Mouse (Mus musculus): ENCODE measurements around the gene Klf1.

The Klf1 gene

DNA sequence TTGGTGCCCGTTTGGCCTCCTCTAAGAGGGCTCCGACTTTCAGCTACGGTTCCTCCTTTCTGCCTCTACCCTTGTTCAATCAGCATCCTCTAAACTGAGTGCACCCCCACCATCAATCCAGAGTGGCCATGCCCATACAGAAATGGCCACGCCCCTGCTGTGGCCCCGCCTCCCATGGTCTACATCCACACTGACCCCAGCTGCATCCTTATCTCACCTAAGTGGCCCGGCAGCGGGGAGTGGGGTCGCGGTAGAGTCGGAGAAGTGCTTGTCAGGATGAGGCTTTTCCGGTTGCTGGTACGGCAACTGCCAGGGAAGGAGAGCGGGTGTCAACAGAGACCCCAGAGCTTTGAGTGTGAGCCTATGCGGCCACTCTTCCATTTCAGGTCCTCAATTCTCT, 33.8 kb downstream of the Klf1 start:
- DNase-seq (ENCODE audit: extremely low read depth, low read depth) = no peak

DNA sequence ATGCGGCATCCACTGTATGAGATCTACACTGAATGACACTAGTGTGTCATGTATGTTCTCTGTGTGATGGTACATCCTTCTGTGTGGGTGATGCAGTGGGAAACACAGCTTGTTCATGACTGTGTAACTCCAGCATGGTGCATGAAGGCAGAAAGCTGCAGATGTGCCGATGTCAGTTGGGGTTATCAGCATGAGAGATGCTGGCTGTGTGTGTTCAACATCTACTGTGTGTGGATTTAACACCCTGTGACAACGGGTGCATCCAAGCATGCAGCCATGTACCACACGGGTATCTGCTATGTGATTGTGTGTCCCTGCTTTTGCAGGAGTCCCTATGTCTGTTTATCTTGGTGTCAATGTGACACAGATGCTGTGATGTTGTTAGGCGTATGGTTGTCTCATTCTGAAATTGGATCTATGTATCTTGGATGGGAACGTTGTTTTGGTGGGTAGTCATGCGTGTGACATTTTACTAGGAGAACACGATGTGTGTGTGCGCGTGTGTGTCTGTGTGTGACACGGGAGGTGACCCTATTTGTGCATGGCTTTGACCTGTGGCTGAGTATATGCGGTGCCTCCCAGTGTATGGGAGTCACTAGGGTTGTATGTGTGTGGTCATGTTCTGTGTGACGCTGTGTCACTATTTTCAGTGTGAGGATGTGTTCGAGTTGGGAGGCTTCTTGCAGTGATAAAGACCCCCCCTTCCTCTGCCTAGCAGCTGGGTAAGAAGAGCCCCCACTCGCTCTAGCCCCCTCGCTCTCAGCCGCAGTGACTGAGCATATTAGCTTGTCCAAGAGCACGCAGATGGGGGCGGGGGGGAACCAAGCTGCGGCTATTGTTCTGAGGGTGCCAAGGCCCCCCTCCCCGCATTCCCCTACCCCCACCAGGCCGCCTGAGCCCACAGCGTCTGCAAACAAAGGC, 34.6 kb downstream of the Klf1 start:
- no peak for DNase-seq (ENCODE audit: extremely low read depth, low read depth)

DNA sequence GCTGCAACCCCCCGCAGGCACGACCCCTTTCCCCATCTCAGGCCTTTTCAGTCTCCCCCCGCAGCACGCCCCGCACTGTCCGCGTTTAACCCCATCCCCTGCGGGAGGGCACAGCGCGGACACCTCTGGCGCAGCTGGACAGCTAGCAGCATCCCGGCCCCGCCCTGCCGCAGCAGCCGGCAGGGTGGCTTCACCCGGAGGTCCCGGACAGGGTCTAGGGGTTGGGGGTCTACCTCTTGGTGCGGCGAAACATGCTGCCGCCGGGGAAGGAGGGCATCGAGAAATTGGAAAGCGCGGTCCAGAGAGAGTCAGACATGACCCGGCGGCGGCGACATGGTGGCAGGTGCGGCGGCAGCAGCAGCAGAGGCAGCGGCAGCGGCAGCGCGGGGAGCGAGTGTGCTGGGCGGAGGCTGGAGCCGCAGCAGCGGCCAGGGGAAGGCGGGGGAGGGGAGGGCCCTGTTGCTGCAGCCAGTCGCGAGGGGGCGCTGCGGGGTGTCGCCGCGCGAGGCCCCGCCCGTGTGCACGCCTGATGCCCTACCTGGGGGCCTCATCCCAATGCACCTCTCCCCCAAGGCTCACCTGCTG, 35.3 kb downstream of the Klf1 start, which contains the start of gene Mast1:
TSS of gene Mast1 (minus strand) at position 398 of the 585 bp plus-strand sequence.
- no peak for DNase-seq (ENCODE audit: extremely low read depth, low read depth)

DNA sequence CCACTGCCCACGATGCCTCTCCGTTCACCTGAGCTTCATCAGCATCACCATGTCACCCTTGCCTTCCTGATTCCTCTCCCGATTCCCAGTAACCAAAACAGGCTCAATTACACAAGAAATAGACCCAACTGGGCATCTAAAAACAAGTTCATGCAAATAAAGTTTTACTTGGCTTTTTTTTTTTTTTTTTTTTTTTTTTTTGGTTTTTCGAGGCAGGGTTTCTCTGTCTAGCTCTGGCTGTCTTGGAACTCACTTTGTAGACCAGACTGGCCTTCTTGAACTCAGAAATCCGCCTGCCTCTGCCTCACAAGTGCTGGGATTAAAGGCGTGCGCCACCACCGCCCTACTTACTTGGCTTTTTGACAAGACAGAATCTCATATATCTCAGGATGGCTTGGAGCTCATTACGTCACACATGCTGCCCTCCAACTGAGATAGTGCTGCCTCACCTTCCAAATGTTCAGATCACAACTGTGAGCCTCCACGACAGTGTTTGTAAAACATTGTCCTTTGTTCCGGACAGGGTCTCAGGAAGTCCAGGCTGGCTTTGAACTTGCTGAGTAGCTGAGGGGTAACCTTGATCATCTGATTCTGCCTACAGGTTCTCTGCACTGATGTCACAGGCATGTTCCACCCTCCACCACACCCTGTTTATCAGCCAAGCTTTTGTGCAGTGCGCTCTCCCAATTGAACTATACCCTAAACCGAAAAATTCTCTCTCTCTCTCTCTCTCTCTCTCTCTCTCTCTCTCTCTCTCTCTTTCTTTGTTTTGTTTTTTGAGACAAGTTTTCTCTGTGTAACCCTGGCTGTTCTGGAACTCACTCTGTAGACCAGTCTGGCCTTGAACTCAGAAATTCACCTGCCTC, 36.1 kb downstream of the Klf1 start:
- DNase-seq (ENCODE audit: extremely low read depth, low read depth) = no peak

DNA sequence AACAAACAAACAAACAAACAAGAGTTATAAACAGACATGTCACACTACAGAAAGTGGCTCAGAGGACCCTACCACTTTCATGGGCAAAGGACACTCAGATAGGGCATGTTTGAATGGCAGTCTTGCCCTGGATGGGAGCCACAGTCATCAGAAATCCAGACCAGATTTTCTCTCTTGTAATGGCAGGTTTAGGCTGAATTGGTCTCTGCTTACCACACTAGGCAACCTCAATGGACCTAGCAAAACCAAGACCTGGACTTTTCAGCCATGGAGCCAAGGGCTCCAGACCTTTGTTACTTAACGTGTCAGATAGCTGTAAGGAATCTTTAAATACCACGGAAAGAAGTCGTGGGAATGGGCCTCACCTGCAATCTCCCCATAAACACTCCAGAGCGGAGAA, 42.0 kb downstream of the Klf1 start:
- DNase-seq (ENCODE audit: extremely low read depth, low read depth) = no peak

DNA sequence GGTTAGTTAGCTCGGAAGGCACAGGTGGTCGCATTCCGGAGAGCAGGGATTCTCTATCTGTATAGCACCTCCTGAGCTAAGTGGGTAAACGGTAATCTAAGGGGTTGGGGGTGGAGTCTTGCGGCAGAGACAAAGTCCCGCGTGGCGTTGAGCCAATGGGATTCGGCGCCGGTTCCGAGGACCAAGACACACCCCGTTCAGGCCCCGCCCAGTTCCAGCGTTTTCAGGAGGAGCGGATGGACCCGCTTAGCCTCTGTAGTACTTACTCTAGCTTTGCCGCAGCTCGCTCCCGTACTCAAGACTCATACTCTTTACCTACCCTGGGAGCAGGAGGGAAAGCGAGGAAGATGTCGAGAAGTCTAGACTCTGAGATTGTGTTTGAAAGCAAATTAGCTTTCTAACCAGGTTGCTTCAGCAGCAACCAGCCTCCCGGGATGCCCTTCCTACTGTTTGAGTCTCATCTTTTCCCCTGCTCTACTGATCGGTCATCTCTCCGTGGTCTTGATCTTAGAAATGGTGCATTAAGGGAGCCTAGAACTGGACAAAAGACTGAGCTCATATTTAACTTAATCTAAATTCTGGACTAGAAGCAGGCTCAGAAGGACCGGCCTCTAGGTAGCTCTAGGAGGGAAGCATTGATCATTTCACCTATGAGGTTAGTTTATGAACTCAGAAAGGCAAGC, 42.9 kb downstream of the Klf1 start:
- DNase-seq (ENCODE audit: extremely low read depth, low read depth) = no peak

DNA sequence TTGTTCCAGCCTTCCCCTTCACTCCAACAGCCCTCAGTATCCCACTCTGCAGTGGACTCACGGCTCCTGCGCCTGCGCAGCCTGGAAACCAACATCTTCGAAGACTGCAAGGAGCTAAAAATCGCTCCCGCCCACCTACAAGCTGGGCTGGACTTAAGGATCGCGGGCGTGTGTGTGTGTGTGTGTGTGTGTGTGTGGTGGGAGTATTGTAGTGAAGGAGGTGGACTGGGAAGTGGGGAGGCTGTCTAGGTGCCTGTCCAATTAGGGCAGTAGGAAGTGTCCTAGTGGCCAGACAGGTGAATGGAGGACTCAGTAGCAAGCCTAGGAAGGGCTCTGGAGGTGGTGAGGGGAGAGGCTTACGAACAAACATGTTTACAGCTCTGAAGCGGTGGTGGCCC, 43.5 kb downstream of the Klf1 start:
- DNase-seq (ENCODE audit: extremely low read depth, low read depth) = no peak

DNA sequence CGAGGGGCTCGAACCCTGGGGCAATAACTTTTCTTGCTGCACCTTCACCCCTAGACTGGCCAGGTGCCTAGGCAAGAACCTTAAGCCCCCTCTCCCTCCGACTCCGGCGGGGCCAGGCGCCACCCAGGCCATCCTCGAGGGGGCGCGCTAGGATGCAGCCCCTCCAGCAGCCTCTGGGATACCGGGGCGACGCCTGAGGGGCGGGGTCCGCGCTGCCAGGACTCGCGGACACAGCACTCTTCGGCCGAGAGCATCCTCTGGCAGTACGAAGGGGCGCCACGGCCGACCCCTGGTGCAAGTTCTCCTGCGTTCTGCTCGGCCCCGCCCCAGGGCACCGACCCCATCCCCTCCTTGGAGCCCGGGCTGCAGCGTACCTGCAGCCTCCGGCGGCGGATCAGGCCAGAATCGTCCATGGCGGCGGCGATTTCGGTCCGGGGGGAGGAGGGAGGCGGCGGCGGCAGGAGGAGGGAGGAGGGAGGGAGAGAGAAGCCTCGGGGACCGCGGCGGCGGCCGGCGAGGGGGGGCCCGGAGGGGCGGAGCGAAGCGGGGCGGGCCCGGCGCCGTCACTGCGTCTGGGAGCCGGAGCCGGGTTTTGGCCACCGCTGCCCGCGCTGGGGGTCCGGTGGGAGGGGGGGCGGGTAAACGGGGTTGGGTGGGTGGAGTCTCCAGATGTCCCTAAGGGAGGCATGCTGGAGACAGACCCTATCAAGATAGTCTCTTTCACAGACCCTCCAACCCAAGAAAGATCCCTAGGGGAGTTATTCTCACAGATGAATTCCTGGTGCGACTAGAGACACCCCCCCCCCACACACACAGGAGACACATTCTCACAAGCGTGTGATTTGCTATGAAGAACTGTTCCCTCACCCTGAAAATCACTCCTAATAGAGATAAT, 44.2 kb downstream of the Klf1 start:
- DNase-seq (ENCODE audit: extremely low read depth, low read depth) = no peak

DNA sequence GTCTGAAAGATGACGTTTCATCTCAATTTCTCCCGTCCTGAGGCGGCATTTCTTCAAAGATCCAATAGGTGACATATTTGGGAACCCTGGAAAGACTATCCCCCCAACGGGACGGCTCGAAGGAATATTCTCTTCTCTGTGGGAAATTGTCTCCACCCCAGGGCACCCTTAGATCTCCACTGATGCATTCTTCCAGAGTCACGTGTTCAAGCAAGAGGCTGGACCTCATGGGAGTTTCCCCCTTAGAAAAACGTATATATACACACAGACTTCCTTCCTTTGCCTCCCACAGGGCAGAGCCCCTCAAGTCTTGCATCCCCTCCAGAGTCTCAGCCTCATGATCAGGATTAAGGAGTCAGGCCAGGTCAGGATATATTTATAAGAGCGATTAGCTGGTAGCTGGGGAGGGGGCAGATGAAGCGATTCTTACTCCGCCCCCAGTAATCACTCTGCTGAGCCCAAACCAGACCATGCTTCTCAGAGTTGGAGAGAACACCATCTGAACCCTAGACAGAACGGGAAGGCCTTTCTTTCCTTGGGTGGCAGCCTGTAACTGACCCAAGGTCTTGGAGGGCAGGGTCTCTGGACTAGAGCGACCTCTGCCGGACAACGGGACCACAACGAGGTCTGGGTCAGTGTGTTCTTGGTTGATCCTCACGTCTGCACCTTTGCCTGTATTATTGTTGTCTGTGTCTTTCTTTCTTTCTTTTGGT, 45.0 kb downstream of the Klf1 start, which contains the start of gene Rtbdn:
TSS of gene Rtbdn (plus strand) at position 464 of the 713 bp plus-strand sequence.
- DNase-seq (ENCODE audit: extremely low read depth, low read depth) = no peak

DNA sequence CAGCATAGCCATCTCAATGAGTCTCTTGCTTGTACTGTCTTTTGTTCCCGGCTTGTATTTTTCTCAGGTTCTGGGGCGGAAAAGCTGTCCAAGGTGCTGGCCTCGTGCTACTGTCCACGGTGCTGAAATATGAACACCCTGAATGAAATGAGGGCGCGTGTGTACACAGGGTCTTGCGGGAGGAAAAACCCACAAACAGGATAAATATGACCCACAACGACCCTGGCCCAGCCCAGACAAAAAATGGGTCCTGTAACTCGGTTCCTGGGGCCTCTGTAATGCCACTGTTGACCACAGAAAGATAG, 45.5 kb downstream of the Klf1 start:
- no peak for DNase-seq (ENCODE audit: extremely low read depth, low read depth)

DNA sequence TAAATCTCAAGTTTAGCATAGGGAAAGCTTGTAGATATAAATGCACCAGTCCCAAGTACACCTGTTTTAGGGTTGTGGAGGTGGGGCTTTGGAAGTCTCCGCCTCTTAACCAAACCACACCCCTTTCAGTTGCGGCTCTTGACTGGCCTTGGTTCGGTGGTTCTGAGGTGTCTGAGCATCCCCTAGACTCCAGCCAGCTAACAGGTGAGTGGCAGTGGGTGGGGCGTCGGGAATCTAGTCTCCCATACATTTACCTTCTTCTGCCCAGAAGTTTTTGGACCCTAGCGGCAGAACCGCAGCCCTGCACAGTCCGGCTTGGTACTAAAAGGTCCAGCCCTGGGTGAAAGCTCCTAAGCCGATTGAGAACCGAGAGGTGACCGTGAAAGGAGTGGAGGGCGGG, 48.0 kb downstream of the Klf1 start:
- no peak for DNase-seq (ENCODE audit: extremely low read depth, low read depth)

DNA sequence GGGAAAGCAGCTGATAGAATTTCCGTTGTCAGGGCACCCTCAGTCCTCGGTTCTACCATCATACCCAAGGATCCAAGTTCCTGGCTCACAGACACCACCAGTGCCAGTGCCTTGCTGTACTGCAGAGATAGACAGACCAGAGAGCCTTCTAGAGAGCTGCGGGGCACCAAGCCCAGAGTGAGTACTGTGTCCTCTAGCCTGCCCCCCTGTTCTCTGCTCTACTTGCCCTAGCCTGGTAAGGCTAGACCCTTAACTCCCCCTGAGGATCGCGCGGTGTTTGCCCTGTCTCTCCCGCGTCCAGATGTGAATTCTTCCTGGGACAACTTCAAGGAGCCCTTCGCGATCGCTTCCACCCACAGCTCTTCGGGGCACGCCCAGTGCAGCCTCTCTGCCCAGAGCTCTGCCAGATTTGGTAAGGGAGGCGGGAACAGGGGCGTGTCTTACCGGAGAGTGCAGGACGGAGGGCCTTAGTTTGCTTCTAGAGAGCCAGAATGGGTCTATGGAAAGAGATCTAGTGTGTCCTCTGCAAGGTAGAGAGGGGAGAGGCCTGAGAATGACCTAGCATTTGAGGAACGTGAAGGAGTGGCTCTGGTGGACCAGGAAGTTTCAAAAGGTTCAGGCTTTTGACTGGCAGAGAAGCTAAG, 51.0 kb downstream of the Klf1 start:
- no peak for DNase-seq (ENCODE audit: extremely low read depth, low read depth)
